Mouse (Mus musculus) forebrain, embryonic 13.5 days (tissue): Measurements from ENCODE around the gene Icos. TPM values are rescaled to one million over a fixed set of nuclear protein-coding genes. Genes with fewer than 3 reads are reported as not detected.

Source experiments
- ATAC-seq: fragments of 200-750 bp; cut with Nextera tagmentation; 2 replicates; pipeline ENCODE4 v1.8.0; 2017
- H3K27ac ChIP-seq: fragments of 300-500 bp; sonication (generic); 2 replicates; pipeline ENCODE4 v1.5.1; 2015; ENCODE audit warnings: inconsistent platforms, mild to moderate bottlenecking, moderate library complexity
- H3K27me3 ChIP-seq: fragments of 300-500 bp; sonication (generic); 2 replicates; pipeline ENCODE4 v1.6.1; 2015; ENCODE audit warnings: mild to moderate bottlenecking, inconsistent platforms
- H3K36me3 ChIP-seq: fragments of 300-500 bp; sonication (generic); 2 replicates; pipeline ENCODE4 v1.6.1; 2015; ENCODE audit warnings: mild to moderate bottlenecking, inconsistent platforms; ENCODE audit not compliant: poor library complexity, severe bottlenecking
- H3K4me1 ChIP-seq: fragments of 300-500 bp; sonication (generic); 2 replicates; pipeline ENCODE4 v1.6.1; 2015; ENCODE audit warnings: inconsistent platforms
- H3K4me2 ChIP-seq: fragments of 300-500 bp; sonication (generic); 2 replicates; pipeline ENCODE4 v1.6.1; 2015; ENCODE audit warnings: inconsistent platforms, mild to moderate bottlenecking, moderate library complexity
- H3K4me3 ChIP-seq: fragments of 300-500 bp; sonication (generic); 2 replicates; pipeline ENCODE4 v1.5.1; 2015; ENCODE audit warnings: mild to moderate bottlenecking, inconsistent platforms
- H3K9ac ChIP-seq: fragments of 300-500 bp; sonication (generic); 2 replicates; pipeline ENCODE4 v1.6.1; 2015; ENCODE audit warnings: mild to moderate bottlenecking, inconsistent platforms
- H3K9me3 ChIP-seq: fragments of 300-500 bp; sonication (generic); replicated peaks from 2 replicates; pipeline ENCODE4 v1.6.1; 2016; ENCODE audit warnings: inconsistent platforms
- WGBS: fragments of 180-500 bp; shearing (Covaris S2); methylation state at CpG from one replicate; pipeline ENCODE4 v1.1.7; 2015; 5-methylcytosine and 5-hydroxymethylcytosine counted together
- polyA plus RNA-seq: library from polyadenylated mRNA; unstranded; fragments of >200 nt; fragmentation: Nextera tagmentation; extraction: Ambion mirVana; gene quantifications from 2 replicates; pipeline ENCODE4 v1.2.1, GENCODE M21; 2015

Icos gene
- polyA plus RNA-seq, 1 experiment from 2014 or later: 0.06 TPM

GRCm38 (mm10) chr1:61047336-61047735, 69.6 kb downstream of the Icos start:
- no peak overlapping the region for H3K9ac ChIP-seq
- 89% methylated on average over 3 of the region's 3 CpGs for WGBS
- no peak overlapping the region for H3K27ac ChIP-seq
- no peaks in the 10 kb centered on the region for H3K36me3 ChIP-seq
- no peak overlapping the region for H3K4me2 ChIP-seq
- ATAC-seq: no peak
- H3K27me3 ChIP-seq: no peaks in the 10 kb centered on the region
- H3K4me1 ChIP-seq: no peaks in the 10 kb centered on the region
- no peak overlapping the region for H3K4me3 ChIP-seq
- no peaks in the 10 kb centered on the region for H3K9me3 ChIP-seq

Other genes starting within 250 kb of the Icos start
- not detected in 2 replicates for gene Ctla4, start 90.9 kb upstream of the Icos start, polyA plus RNA-seq